Mouse (Mus musculus): Measurements from ENCODE around the gene Rasgrp4. TPM values are rescaled to one million over a fixed set of nuclear protein-coding genes. Genes with fewer than 3 reads are reported as not detected.

The Rasgrp4 gene
- polyA plus RNA-seq, 1 experiment from 2014 or later = 0.25 TPM

GRCm38 (mm10) chr7:29118142-29118851, 16.4 kb upstream of the Rasgrp4 start:
- Histone ChIP-seq H3K4me1 (ENCODE audit: control insufficient read depth, insufficient read depth, low read length) (0 out of 2 replicates have a peak, but pooled peaks cover 2% of the 10 kb centered on the region), H3K36me3 (ENCODE audit: control insufficient read depth, insufficient read depth, low read length) (no peaks in the 10 kb centered on the region), H3K9ac (ENCODE audit: low read length) (0 out of 2 replicates have a peak overlapping the region, but pooled peaks have one; percentile 7), H3K27ac (replicated peaks; ENCODE audit: low read depth, low read length) (no peak overlapping the region), H3K27me3 (ENCODE audit: control insufficient read depth, insufficient read depth, low read length) (no peaks in the 10 kb centered on the region), H3K4me2 (ENCODE audit: low read depth, severe bottlenecking) (no peak overlapping the region), H3K9me3 (ENCODE audit: control insufficient read depth, low read length) (no peaks in the 10 kb centered on the region), H3K4me3 (ENCODE audit: low read depth, low read length) (no peak overlapping the region)
- ATAC-seq (ENCODE audit: insufficient number of reproducible peaks, low FRiP score, low TSS enrichment, low read depth) (no peak), DNase-seq (ENCODE audit: low spot score) (no peak)
- WGBS = 10% methylated on average over 18 of the region's 18 CpGs

- no peaks in the 10 kb centered on the region for H3K27me3 ChIP-seq (ENCODE audit: control insufficient read depth, insufficient read depth, low read length)
- H3K4me1 ChIP-seq (ENCODE audit: control insufficient read depth, insufficient read depth, low read length) = peaks cover 5% of the 10 kb centered on the region
- H3K9ac ChIP-seq (ENCODE audit: low read length) = no peak overlapping the region
- DNase-seq (ENCODE audit: low spot score) = no peak
- H3K36me3 ChIP-seq (ENCODE audit: control insufficient read depth, insufficient read depth, low read length) = no peaks in the 10 kb centered on the region
- no peaks in the 10 kb centered on the region for H3K9me3 ChIP-seq (ENCODE audit: control insufficient read depth, low read length)
- no peak overlapping the region for H3K4me2 ChIP-seq (ENCODE audit: low read depth, severe bottlenecking)
- H3K4me3 ChIP-seq (ENCODE audit: low read depth, low read length) = no peak overlapping the region
- H3K27ac ChIP-seq (replicated peaks; ENCODE audit: low read depth, low read length) = no peak overlapping the region
- no peak for ATAC-seq (ENCODE audit: insufficient number of reproducible peaks, low FRiP score, low TSS enrichment, low read depth)
- WGBS = 50% methylated on average over 1 of the region's 1 CpGs
These were observed 15.1 kb upstream of the Rasgrp4 start for GRCm38 (mm10) chr7:29119526-29119925.

GRCm38 (mm10) chr7:29122821-29123220, 11.8 kb upstream of the Rasgrp4 start:
- WGBS = 92% methylated on average over 9 of the region's 9 CpGs

GRCm38 (mm10) chr7:29123531-29124358, 10.9 kb upstream of the Rasgrp4 start:
- Histone ChIP-seq H3K4me2 (ENCODE audit: low read depth, severe bottlenecking) (peak overlapping the region; percentile 74), H3K27me3 (ENCODE audit: control insufficient read depth, insufficient read depth, low read length) (no peaks in the 10 kb centered on the region), H3K9me3 (ENCODE audit: control insufficient read depth, low read length) (no peaks in the 10 kb centered on the region), H3K9ac (ENCODE audit: low read length) (no peak overlapping the region), H3K36me3 (ENCODE audit: control insufficient read depth, insufficient read depth, low read length) (no peaks in the 10 kb centered on the region), H3K27ac (replicated peaks; ENCODE audit: low read depth, low read length) (no peak overlapping the region), H3K4me1 (ENCODE audit: control insufficient read depth, insufficient read depth, low read length) (peaks cover 3% of the 10 kb centered on the region), H3K4me3 (ENCODE audit: low read depth, low read length) (peak overlapping the region; percentile 36)
- DNase-seq (ENCODE audit: low spot score) = no peak
- 51% methylated on average over 5 of the region's 5 CpGs for WGBS
- ATAC-seq (ENCODE audit: insufficient number of reproducible peaks, low FRiP score, low TSS enrichment, low read depth) = peak; percentile 46; the same call in 1 of the 2 replicates

More at GRCm38 (mm10) chr7:29122821-29123220, 11.8 kb upstream of the Rasgrp4 start:
- ATAC-seq (ENCODE audit: insufficient number of reproducible peaks, low FRiP score, low TSS enrichment, low read depth) = no peak
- Histone ChIP-seq H3K9me3 (ENCODE audit: control insufficient read depth, low read length) (no peaks in the 10 kb centered on the region), H3K9ac (ENCODE audit: low read length) (no peak overlapping the region), H3K4me2 (ENCODE audit: low read depth, severe bottlenecking) (no peak overlapping the region), H3K27me3 (ENCODE audit: control insufficient read depth, insufficient read depth, low read length) (no peaks in the 10 kb centered on the region), H3K4me1 (ENCODE audit: control insufficient read depth, insufficient read depth, low read length) (peaks cover 5% of the 10 kb centered on the region), H3K27ac (replicated peaks; ENCODE audit: low read depth, low read length) (no peak overlapping the region), H3K36me3 (ENCODE audit: control insufficient read depth, insufficient read depth, low read length) (no peaks in the 10 kb centered on the region), H3K4me3 (ENCODE audit: low read depth, low read length) (no peak overlapping the region)
- DNase-seq (ENCODE audit: low spot score) = no peak

GRCm38 (mm10) chr7:29124970-29125369, 9.7 kb upstream of the Rasgrp4 start, which contains the start of gene Ryr1:
Ryr1 (minus strand) TSS chr7:29125179.
- H3K36me3 ChIP-seq (ENCODE audit: control insufficient read depth, insufficient read depth, low read length) = no peaks in the 10 kb centered on the region
- peak within 1 kb of the TSS; percentile 61 for H3K9ac ChIP-seq (ENCODE audit: low read length)
- ATAC-seq (ENCODE audit: insufficient number of reproducible peaks, low FRiP score, low TSS enrichment, low read depth) (peak; percentile 81; the same call in 1 of the 2 replicates), DNase-seq (ENCODE audit: low spot score) (peak; percentile 82)
- H3K4me1 ChIP-seq (ENCODE audit: control insufficient read depth, insufficient read depth, low read length) = peaks cover 3% of the 10 kb centered on the region
- 0% methylated on average over 16 of the region's 16 CpGs for WGBS
- no peaks in the 10 kb centered on the region for H3K27me3 ChIP-seq (ENCODE audit: control insufficient read depth, insufficient read depth, low read length)
- H3K9me3 ChIP-seq (ENCODE audit: control insufficient read depth, low read length) = no peaks in the 10 kb centered on the region
- peak within 1 kb of the TSS; percentile 74 for H3K4me2 ChIP-seq (ENCODE audit: low read depth, severe bottlenecking)
- no peak within 1 kb of the TSS for H3K27ac ChIP-seq (replicated peaks; ENCODE audit: low read depth, low read length)
- H3K4me3 ChIP-seq (ENCODE audit: low read depth, low read length) = peak within 1 kb of the TSS; percentile 36

DNA sequence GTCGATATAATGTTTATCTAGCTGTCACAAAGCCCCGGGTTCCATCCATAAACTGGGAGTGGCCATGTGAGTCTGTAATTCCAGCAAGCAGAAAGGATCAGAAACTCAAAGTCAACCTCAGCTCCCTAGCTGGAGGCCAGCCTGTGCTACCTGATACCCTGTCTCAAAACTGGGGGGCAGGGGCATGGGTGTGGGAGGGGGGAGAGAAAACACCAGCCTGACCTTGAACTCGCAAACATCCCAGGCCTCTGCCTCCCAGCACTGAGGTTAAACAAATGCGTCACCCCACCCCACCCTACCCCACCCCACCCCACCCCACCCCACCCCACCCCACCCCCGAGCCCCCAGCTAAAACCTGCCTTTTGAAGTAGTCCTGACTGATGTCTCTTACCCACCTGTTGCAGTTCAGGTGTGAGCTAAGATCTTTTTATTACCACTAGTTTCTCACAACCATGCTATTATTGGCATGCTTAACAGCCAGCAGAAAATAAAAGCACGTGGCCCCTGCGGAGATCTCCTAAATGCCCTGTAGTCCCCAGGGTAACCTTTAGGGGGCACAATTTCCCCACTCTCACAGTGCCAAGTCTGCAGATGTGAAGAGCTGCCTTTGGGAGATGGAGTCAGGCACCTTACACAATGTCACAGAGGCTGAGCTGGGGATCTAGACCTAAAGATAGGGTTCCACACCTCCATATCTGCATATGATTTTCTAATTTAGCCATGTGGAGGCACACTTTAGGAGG, 8.3 kb upstream of the Rasgrp4 start:
- Histone ChIP-seq H3K27me3 (ENCODE audit: control insufficient read depth, insufficient read depth, low read length) (no peaks in the 10 kb centered on the region), H3K36me3 (ENCODE audit: control insufficient read depth, insufficient read depth, low read length) (no peaks in the 10 kb centered on the region), H3K9me3 (ENCODE audit: control insufficient read depth, low read length) (no peaks in the 10 kb centered on the region), H3K4me2 (ENCODE audit: low read depth, severe bottlenecking) (no peak overlapping the region), H3K27ac (replicated peaks; ENCODE audit: low read depth, low read length) (no peak overlapping the region), H3K9ac (ENCODE audit: low read length) (no peak overlapping the region), H3K4me3 (ENCODE audit: low read depth, low read length) (no peak overlapping the region), H3K4me1 (ENCODE audit: control insufficient read depth, insufficient read depth, low read length) (peaks cover 3% of the 10 kb centered on the region)
- DNase-seq (ENCODE audit: low spot score) = peak; percentile 78
- ATAC-seq (ENCODE audit: insufficient number of reproducible peaks, low FRiP score, low TSS enrichment, low read depth) = no peak
- WGBS = 25% methylated on average over 7 of the region's 7 CpGs

- 60% methylated on average over 2 of the region's 2 CpGs for WGBS
- Histone ChIP-seq H3K4me2 (ENCODE audit: low read depth, severe bottlenecking) (no peak overlapping the region), H3K36me3 (ENCODE audit: control insufficient read depth, insufficient read depth, low read length) (no peaks in the 10 kb centered on the region), H3K4me3 (ENCODE audit: low read depth, low read length) (no peak overlapping the region), H3K27me3 (ENCODE audit: control insufficient read depth, insufficient read depth, low read length) (no peaks in the 10 kb centered on the region), H3K9ac (ENCODE audit: low read length) (no peak overlapping the region), H3K4me1 (ENCODE audit: control insufficient read depth, insufficient read depth, low read length) (peaks cover 3% of the 10 kb centered on the region), H3K9me3 (ENCODE audit: control insufficient read depth, low read length) (no peaks in the 10 kb centered on the region), H3K27ac (replicated peaks; ENCODE audit: low read depth, low read length) (no peak overlapping the region)
- DNase-seq (ENCODE audit: low spot score) (no peak), ATAC-seq (ENCODE audit: insufficient number of reproducible peaks, low FRiP score, low TSS enrichment, low read depth) (no peak)
These were observed 5.9 kb upstream of the Rasgrp4 start for GRCm38 (mm10) chr7:29128725-29129124.

GRCm38 (mm10) chr7:29134230-29134629, 421 bp upstream of the Rasgrp4 start:
- H3K9ac ChIP-seq (ENCODE audit: low read length) = no peak overlapping the region; the same call in 1 of the 2 replicates
- 2% methylated on average over 4 of the region's 4 CpGs for WGBS
- peaks cover 9% of the 10 kb centered on the region for H3K4me1 ChIP-seq (ENCODE audit: control insufficient read depth, insufficient read depth, low read length)
- H3K9me3 ChIP-seq (ENCODE audit: control insufficient read depth, low read length) = no peaks in the 10 kb centered on the region
- DNase-seq (ENCODE audit: low spot score) (no peak), ATAC-seq (ENCODE audit: insufficient number of reproducible peaks, low FRiP score, low TSS enrichment, low read depth) (no peak)
- no peak overlapping the region for H3K27ac ChIP-seq (replicated peaks; ENCODE audit: low read depth, low read length)
- H3K27me3 ChIP-seq (ENCODE audit: control insufficient read depth, insufficient read depth, low read length) = no peaks in the 10 kb centered on the region
- no peaks in the 10 kb centered on the region for H3K36me3 ChIP-seq (ENCODE audit: control insufficient read depth, insufficient read depth, low read length)
- peak overlapping the region; percentile 50; the same call in 1 of the 2 replicates for H3K4me2 ChIP-seq (ENCODE audit: low read depth, severe bottlenecking)
- H3K4me3 ChIP-seq (ENCODE audit: low read depth, low read length) = no peak overlapping the region
